Mouse (Mus musculus) CD4-positive, CD25-positive, alpha-beta regulatory T cell, adult 2 months (primary cell): ENCODE measurements at regions not wholly inside any gene's neighbourhood (a gene's known extent, or its start where the extent isn't known, plus 50 kb on each side); places are given as distances from the start of the nearest gene placed in this dataset.

Experiments
- DNase-seq: peaks from one replicate; pipeline ENCODE4 v3.0.0-alpha.2; 2012; ENCODE audit warnings: low read depth, low spot score

DNA sequence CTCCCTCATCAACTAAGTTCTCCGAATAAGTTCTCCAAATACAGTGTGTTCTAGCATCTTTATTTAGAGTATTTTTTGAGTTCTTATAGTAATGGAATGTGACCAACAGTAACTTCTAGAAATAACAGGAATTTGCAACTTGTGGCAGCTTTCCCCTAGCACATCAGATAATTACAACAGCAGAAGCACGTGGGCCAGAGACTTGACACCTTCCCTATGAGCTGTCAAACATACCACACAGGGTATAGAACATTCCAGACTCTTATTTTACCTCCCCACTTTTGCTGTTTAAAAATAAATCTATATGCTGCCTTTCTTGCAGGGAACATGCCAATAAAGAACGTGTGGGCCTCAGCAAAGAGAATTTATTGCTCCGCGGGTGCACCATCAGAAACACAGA lies 77.4 kb upstream of the Commd8 start:
- no peak for DNase-seq

DNA sequence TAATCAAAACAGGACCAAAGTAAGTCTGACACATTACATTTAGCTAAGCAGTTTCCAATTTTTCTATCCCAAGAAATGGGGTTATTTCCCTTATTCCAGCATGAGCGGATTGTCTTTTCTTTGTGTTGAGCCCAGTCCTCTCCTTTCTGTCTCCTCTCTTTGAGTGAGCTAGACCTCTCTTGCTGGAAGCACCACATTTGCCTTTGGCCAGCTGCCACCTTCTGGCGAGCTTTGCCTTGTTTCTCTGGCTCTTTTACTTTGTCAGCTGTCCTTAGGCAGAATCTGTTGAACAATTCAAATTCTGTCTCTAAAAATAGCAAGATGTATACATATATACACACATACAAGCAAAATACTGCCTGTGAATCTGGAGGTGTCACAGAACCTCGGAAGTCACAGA lies 76.1 kb upstream of the Commd8 start:
- peak; percentile 14 for DNase-seq

DNA sequence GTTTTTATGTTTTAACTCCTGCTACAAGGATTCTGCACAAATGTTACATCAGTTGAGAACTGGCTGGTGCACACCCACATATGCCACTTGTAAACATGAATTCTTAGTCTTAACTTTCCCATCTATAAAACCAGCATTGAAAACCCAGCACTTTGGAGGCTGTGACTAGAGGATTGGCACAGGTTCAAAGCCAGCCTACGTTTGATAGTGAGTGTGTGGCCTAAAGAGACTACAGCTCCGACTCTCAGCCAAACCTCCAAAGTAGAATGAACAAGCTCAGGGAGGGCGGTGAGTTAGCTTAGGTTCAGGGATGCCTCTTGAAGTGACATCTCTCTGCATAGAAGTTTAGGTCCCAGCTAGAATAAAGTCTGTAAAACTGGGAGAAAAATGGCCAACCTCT lies 75.0 kb upstream of the Commd8 start:
- DNase-seq, result no peak

DNA sequence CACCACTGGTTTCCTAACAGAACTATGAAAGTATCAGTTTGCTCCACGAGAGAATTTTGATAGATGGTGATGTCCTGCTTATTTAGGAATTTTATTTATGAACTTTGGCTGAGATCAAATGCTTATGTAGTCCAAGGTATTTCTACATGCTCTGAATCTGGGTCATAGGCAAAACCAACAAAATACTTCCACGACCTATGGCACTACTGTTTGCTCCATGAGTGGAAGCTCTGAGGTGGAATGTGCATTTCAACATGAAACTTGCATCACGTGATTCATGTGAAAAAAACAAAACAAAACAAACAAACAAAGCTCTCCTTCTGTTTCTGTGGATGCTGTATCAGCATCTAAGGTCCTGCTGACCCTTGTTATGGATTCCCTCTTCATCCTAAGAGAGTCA lies 73.5 kb upstream of the Commd8 start:
- DNase-seq, result no peak

DNA sequence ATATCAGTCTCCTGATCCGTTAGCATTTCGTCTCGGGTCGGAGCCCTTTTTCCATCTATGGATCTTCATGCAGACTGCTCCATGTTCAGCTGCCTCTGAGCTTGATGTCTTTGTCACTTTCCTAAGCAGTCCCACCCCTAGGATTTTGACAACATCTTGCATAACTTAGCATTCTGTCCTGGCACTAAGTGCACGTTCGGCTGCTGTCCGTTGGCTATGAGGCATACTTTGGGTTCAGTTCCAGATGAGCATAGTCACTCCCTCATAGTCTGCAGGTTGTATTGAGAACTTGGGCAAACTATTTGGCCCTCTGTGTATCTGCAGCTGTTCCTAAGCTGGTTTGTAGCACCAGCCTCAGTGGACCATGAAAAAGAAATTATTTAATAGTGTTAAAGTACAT lies 72.3 kb upstream of the Commd8 start:
- DNase-seq, result no peak

DNA sequence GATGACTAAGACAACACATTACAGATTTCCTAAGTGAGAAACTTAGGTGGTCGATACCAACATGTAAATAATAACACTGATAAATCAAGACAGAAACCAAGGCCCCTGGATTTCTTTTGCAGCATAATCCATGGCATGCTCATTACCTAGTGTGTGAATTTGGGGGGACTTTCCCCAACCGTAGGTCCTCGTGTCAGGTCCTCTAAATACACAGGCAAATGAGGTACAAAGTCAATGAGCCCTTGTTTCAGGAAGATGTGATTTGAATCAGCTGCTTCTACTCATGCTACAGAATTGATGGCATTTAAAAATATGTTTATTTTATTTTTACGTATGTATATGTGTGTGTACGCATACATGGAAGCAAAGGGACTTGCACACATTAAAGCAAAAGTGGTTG lies 59.0 kb upstream of the Commd8 start:
- DNase-seq, result no peak

DNA sequence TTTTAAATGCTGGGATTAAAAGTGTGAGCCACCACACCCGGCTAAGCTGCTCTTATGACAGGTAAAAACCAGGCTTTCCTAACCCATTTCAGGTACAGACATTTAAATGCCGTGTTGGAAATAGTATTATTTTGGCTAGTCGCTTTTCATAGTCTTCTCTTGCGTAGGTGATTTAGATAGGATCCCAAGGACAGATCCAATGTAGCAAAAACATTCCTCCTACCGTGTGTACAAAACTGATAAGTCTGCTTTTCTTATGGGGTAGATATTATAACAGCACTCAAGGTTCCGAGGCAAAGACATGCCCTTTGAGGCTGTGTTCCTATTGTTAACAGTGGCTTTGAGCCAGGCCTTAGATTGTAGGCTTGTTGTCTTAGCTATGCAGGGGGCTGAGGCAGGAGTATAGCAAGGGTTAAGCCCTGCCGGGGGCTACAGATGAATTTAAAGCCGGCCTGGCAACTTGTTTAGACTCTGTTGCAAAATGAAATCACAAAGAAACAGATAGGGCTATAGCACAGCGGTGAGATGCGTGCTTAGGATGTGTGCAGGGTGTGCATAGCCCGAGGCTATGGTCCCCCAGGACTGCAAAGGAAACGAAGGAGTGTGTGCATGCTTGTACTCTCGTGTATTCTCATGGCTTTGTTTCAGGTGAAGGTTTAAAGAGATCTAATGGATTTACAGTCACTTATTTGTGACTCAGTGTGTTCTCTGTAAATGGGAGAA lies 57.7 kb upstream of the Commd8 start:
- no peak for DNase-seq

DNA sequence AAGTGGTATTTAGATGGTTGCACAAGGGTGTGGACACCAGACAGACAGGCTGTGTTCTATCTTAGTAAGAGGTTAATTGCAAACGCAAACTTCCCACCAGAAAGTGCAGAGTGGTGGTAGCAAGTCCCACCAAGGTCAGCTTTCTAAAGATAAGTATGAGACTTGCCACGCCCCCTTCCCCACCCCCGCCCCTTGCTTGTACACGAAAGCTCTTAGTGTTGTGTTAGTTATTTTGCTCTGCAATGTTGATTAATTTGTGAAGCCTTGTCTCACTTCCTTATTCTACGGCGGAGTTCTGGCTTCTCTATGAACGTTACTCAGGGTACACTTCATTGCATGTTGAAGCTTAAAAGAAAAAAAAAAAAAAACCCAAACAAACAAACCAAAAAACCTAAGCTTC lies 57.1 kb upstream of the Commd8 start:
- no peak for DNase-seq

DNA sequence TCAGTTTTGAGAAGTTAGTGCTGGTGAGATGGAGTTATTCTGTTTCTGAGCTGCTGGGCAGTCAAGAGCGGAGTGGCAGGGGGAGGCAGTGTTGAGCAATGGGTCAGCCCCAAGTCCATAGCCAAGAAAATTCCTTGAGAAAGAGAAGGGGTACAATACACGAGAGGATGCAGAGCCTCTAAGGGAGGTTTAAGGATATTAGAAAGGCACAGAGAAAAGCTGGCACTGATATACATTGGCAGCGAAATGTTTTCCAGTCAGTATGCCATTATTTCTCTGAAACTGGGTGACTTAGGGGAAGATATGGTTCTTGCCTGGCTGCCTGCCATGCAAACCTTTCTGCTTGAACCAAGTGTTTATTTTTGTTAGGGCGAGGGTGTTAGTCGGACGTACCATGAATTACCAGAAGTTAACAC lies 56.6 kb upstream of the Commd8 start:
- no peak for DNase-seq

DNA sequence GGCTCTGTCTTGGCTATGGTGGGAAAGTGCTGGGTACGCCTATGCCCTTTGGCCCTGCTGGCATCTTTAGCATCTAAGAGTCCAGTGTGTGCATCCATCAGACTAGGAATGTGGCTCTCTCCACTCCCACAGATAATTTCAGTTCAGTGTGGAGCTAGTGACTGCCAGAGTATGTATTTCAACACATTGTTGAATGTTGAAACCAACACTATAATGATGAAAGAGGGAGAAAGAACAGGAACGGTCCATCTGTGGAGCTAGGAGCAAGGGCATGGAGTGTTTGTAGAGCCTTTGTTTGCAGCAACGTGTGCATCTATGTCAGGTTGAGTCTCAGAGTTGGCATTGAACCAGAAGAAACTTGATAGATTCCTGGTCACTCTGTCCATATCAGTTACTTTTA lies 54.9 kb upstream of the Commd8 start:
- no peak for DNase-seq

DNA sequence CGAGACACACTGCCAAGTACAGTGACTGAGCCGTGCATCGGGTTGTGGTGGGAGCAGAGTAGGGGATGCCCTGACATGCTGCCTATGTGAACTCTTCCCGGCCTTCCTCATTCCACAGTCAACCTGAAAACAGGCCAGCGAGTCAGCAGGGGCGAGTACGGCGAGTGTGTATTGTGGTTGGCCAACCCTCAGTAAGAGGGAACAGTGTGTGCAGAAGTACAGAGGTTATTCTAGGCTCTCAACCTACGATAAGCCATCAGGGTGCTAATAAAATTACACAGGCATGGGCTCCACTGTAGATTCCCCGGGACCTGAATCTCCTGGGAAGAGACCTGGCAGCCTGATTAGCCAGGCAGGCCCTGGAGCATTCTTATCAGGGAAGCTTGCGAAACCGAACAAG lies 51.7 kb upstream of the Commd8 start:
- no peak for DNase-seq

DNA sequence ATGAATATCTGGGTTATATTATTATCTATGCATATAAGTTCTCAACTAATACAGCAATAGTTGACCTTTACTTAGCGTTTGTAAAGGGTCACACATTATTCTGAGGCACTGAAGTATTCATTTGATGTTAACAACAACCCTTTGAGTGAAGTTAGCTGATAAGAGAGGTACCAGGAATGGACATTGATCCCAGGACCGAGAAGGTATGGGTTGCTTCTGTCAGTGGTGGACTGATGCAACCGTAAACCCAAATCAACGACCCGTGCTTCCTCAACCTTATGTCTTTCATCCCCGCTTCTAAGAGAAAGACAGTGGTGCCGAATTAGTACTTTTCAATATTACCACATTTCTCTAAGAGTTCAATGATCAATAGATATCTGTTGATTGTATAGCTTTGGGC lies 51.3 kb upstream of the Commd8 start:
- DNase-seq, result no peak
